Mouse (Mus musculus): Measurements from ENCODE around the gene Klkb1. TPM values are rescaled to one million over a fixed set of nuclear protein-coding genes. Genes with fewer than 3 reads are reported as not detected.

Gene Klkb1
- polyA plus RNA-seq, 1 experiment, result 0.12 TPM

GRCm38 (mm10) chr8:45238282-45238681 lies 56.4 kb downstream of the Klkb1 start:
- Histone ChIP-seq H3K4me1 (ENCODE audit: control insufficient read depth, insufficient read depth, low read length) (no peaks in the 10 kb centered on the region), H3K36me3 (ENCODE audit: control insufficient read depth, insufficient read depth, low read length, poor library complexity, severe bottlenecking) (no peaks in the 10 kb centered on the region), H3K4me3 (ENCODE audit: low read depth, low read length) (no peak overlapping the region), H3K9me3 (replicated peaks; ENCODE audit: control insufficient read depth, insufficient read depth, low read length, poor library complexity, severe bottlenecking) (no peaks in the 10 kb centered on the region; the same call in 1 of the 2 replicates), H3K9ac (ENCODE audit: low read depth, poor library complexity, severe bottlenecking) (no peak overlapping the region), H3K27me3 (ENCODE audit: control insufficient read depth, insufficient read depth, low read length, poor library complexity, severe bottlenecking) (no peaks in the 10 kb centered on the region), H3K27ac (ENCODE audit: insufficient read depth, low read length) (no peak overlapping the region)
- TF ChIP-seq CTCF (IDR thresholded peaks at IDR 0.05; ENCODE audit: low read depth, low read length) (peak; percentile 11), POLR2A (IDR thresholded peaks at IDR 0.05; ENCODE audit: insufficient read depth, low read length) (no peak), EP300 (IDR thresholded peaks at IDR 0.05; ENCODE audit: insufficient read depth, low read depth, low read length) (no peak)

DNA sequence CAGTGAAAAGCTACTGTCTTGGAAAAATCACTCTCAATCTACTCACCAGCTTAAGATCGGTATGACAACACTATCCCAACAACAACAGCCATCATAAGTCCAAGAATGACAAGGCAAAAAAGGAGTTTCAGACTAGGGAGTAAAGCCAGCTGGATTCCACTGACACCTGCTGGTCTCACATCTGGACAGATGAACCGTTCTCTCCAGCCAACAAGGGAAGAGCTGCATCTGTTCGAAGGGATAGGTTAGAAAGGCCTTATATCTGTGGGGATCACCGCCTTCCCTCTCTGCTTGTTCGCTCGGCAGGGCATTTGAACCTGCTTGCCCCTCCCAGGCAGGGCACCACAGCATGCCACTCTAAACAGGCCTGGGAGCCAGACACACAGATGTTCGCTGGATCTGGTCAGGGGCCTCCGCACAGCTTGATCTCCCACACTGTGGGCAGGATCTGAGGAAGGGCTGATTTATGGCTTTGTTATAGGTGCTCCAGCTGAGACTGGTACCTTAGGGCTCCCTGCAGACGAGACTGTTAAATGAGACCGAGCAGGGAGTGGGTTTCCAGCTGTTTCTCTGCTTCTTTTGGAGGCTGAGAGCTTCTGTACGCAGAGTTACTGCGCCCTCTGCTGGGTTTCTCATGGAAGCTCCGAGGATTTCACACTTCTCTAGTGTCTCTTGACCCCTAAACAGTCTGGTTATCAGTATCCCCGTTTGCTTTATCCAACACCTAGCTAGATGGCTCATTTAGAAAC lies 58.3 kb downstream of the Klkb1 start:
- Histone ChIP-seq H3K27me3 (ENCODE audit: control insufficient read depth, insufficient read depth, low read length, poor library complexity, severe bottlenecking) (no peaks in the 10 kb centered on the region), H3K4me3 (ENCODE audit: low read depth, low read length) (peak overlapping the region; percentile 25), H3K4me1 (ENCODE audit: control insufficient read depth, insufficient read depth, low read length) (peaks cover 4% of the 10 kb centered on the region), H3K36me3 (ENCODE audit: control insufficient read depth, insufficient read depth, low read length, poor library complexity, severe bottlenecking) (no peaks in the 10 kb centered on the region), H3K9ac (ENCODE audit: low read depth, poor library complexity, severe bottlenecking) (peak overlapping the region; percentile 1; the same call in 1 of the 2 replicates), H3K27ac (ENCODE audit: insufficient read depth, low read length) (no peak overlapping the region), H3K9me3 (replicated peaks; ENCODE audit: control insufficient read depth, insufficient read depth, low read length, poor library complexity, severe bottlenecking) (no peaks in the 10 kb centered on the region; the same call in 1 of the 2 replicates)
- TF ChIP-seq CTCF (IDR thresholded peaks at IDR 0.05; ENCODE audit: low read depth, low read length) (peak; percentile 60), EP300 (IDR thresholded peaks at IDR 0.05; ENCODE audit: insufficient read depth, low read depth, low read length) (no peak), POLR2A (IDR thresholded peaks at IDR 0.05; ENCODE audit: insufficient read depth, low read length) (no peak)

- H3K36me3 ChIP-seq (ENCODE audit: control insufficient read depth, insufficient read depth, low read length, poor library complexity, severe bottlenecking), result no peaks in the 10 kb centered on the region
- peaks cover 4% of the 10 kb centered on the region for H3K4me1 ChIP-seq (ENCODE audit: control insufficient read depth, insufficient read depth, low read length)
- no peaks in the 10 kb centered on the region for H3K27me3 ChIP-seq (ENCODE audit: control insufficient read depth, insufficient read depth, low read length, poor library complexity, severe bottlenecking)
- no peak overlapping the region for H3K4me3 ChIP-seq (ENCODE audit: low read depth, low read length)
- no peak overlapping the region for H3K9ac ChIP-seq (ENCODE audit: low read depth, poor library complexity, severe bottlenecking)
- peak overlapping the region; percentile 55 for H3K27ac ChIP-seq (ENCODE audit: insufficient read depth, low read length)
- H3K9me3 ChIP-seq (replicated peaks; ENCODE audit: control insufficient read depth, insufficient read depth, low read length, poor library complexity, severe bottlenecking), result no peaks in the 10 kb centered on the region; the same call in 1 of the 2 replicates
- TF ChIP-seq CTCF (IDR thresholded peaks at IDR 0.05; ENCODE audit: low read depth, low read length) (no peak), EP300 (IDR thresholded peaks at IDR 0.05; ENCODE audit: insufficient read depth, low read depth, low read length) (0 out of 2 replicates have a peak, but pooled peaks have one; percentile 55), POLR2A (IDR thresholded peaks at IDR 0.05; ENCODE audit: insufficient read depth, low read length) (no peak)
Observed at GRCm38 (mm10) chr8:45235228-45235627, 59.4 kb downstream of the Klkb1 start.

GRCm38 (mm10) chr8:45233256-45233655 lies 61.4 kb downstream of the Klkb1 start:
- Histone ChIP-seq H3K9ac (ENCODE audit: low read depth, poor library complexity, severe bottlenecking) (no peak overlapping the region), H3K36me3 (ENCODE audit: control insufficient read depth, insufficient read depth, low read length, poor library complexity, severe bottlenecking) (no peaks in the 10 kb centered on the region), H3K27me3 (ENCODE audit: control insufficient read depth, insufficient read depth, low read length, poor library complexity, severe bottlenecking) (no peaks in the 10 kb centered on the region), H3K4me3 (ENCODE audit: low read depth, low read length) (no peak overlapping the region), H3K27ac (ENCODE audit: insufficient read depth, low read length) (peak overlapping the region; percentile 79), H3K4me1 (ENCODE audit: control insufficient read depth, insufficient read depth, low read length) (peaks cover 4% of the 10 kb centered on the region), H3K9me3 (replicated peaks; ENCODE audit: control insufficient read depth, insufficient read depth, low read length, poor library complexity, severe bottlenecking) (no peaks in the 10 kb centered on the region; the same call in 1 of the 2 replicates)
- no peak for TF ChIP-seq CTCF (IDR thresholded peaks at IDR 0.05; ENCODE audit: low read depth, low read length)
- no peak for TF ChIP-seq POLR2A (IDR thresholded peaks at IDR 0.05; ENCODE audit: insufficient read depth, low read length)
- TF ChIP-seq EP300 (IDR thresholded peaks at IDR 0.05; ENCODE audit: insufficient read depth, low read depth, low read length), result no peak

Other genes with a start within 250 kb of the Klkb1 start
- not detected in 2 replicates for gene Mtnr1a, start 225.7 kb downstream of the Klkb1 start, polyA plus RNA-seq (2011; ENCODE audit: insufficient read depth, insufficient read length, low read depth, missing spikeins)
- not detected in 2 replicates for gene F11, start 32.8 kb downstream of the Klkb1 start, polyA plus RNA-seq (2011; ENCODE audit: insufficient read depth, insufficient read length, low read depth, missing spikeins)
- not detected in 2 replicates for gene Gm45753, start 13.6 kb upstream of the Klkb1 start, polyA plus RNA-seq (2011; ENCODE audit: insufficient read depth, insufficient read length, low read depth, missing spikeins)
- 0.63 and 0.87 TPM in 2 replicates for gene Cyp4v3, start 38.4 kb upstream of the Klkb1 start, polyA plus RNA-seq (2011; ENCODE audit: insufficient read depth, insufficient read length, low read depth, missing spikeins)
- gene Fam149a, start 87.4 kb upstream of the Klkb1 start, polyA plus RNA-seq (2011; ENCODE audit: insufficient read depth, insufficient read length, low read depth, missing spikeins), result 1.7 and 2.0 TPM in 2 replicates
- 0.53 and 2.0 TPM in 2 replicates for gene Tlr3, start 116.2 kb upstream of the Klkb1 start, polyA plus RNA-seq (2011; ENCODE audit: insufficient read depth, insufficient read length, low read depth, missing spikeins)
- 2.8 and 3.5 TPM in 2 replicates for gene Sorbs2, start 212.9 kb upstream of the Klkb1 start, polyA plus RNA-seq (2011; ENCODE audit: insufficient read depth, insufficient read length, low read depth, missing spikeins)

Data from ES-Bruce4 (cell line).